Mouse (Mus musculus): ENCODE results near the gene Fiz1. TPM values are rescaled to one million over a fixed set of nuclear protein-coding genes. Genes with fewer than 3 reads are reported as not detected.

Gene Fiz1
- total RNA-seq, 1 experiment from 2014 or later = 32.0 TPM

DNA sequence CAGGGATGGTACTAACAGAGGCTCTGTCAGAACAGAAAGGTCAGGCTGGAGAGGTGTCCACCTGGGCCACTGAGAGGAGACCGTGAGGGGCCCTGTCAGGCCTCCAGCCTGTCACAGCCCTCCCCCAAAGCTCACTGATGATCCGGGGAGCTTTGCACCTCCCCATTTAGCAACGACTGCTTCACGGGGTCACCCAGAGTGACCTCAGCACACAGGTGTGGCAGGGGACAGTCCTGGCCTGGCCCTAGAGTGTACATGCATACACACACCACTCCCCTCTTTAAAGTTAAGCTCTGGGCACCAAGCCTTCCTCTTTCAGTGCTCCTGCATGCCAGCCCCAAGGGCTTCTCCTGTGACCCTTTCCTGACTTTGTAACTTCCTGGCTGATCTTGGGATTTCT, 39.0 kb downstream of the Fiz1 start:
- ATAC-seq (replicated peaks in 1 of 2; ENCODE audit: insufficient read depth in 1 of 2, low FRiP score in 2 of 2, low TSS enrichment in 1 of 2, low read depth in 1 of 2, poor library complexity in 2 of 2, severe bottlenecking in 2 of 2) = no peak

GRCm38 (mm10) chr7:4972321-4973047, 42.0 kb downstream of the Fiz1 start:
- peak; percentile 25 to 59; a peak in 2 of 4 replicates for ATAC-seq (replicated peaks in 1 of 2; ENCODE audit: insufficient read depth in 1 of 2, low FRiP score in 2 of 2, low TSS enrichment in 1 of 2, low read depth in 1 of 2, poor library complexity in 2 of 2, severe bottlenecking in 2 of 2)

DNA sequence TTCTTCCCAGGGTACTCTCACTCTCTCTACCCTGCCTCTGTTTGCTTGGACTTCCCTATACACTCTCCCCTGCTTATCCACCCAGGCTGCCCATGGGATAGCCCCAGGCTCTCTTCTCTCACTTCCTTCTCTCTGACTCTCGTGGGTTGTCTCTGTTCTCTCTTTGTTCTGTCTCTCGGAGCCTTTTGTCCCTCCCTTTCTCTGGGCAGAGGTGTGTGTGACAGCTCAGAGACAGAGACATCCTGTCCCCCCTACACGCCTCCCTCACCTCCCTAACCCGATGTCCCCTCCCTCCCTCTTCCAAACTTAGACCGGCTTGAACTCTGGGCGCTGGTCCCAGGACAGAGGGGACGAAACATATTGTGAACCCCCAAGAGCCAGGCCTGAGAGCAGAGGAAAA, 42.8 kb downstream of the Fiz1 start:
- ATAC-seq (replicated peaks in 1 of 2; ENCODE audit: insufficient read depth in 1 of 2, low FRiP score in 2 of 2, low TSS enrichment in 1 of 2, low read depth in 1 of 2, poor library complexity in 2 of 2, severe bottlenecking in 2 of 2) = no peak

DNA sequence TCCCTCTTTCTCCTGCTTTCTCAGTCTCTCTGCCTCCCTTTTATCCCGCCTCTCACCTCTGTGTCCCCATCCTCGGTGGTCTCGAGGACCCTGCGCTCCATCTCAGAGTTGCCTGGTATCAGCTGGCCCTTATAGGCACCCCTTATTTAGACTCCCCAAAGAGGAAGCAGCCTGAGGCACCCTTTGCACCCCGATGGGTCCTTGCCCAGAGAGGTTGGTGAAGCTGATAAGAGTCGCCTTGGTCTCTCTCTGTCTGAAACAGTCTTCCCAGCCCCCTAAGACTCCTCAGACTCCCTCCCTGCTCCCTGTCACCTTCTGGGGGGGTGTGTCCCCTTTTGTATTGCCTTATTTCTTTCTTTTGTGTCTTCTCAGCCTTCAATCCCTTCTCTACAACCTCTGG, 43.4 kb downstream of the Fiz1 start, which contains the start of gene Sbk3:
Sbk3 (minus strand) TSS at position 101 of the 400 bp plus-strand sequence.
- ATAC-seq (replicated peaks in 1 of 2; ENCODE audit: insufficient read depth in 1 of 2, low FRiP score in 2 of 2, low TSS enrichment in 1 of 2, low read depth in 1 of 2, poor library complexity in 2 of 2, severe bottlenecking in 2 of 2) = no peak

GRCm38 (mm10) chr7:4964988-4965387, 49.5 kb downstream of the Fiz1 start:
- ATAC-seq (replicated peaks in 1 of 2; ENCODE audit: insufficient read depth in 1 of 2, low FRiP score in 2 of 2, low TSS enrichment in 1 of 2, low read depth in 1 of 2, poor library complexity in 2 of 2, severe bottlenecking in 2 of 2) = no peak

- peak; percentile 93 to 98 for ATAC-seq (replicated peaks in 1 of 2; ENCODE audit: insufficient read depth in 1 of 2, low FRiP score in 2 of 2, low TSS enrichment in 1 of 2, low read depth in 1 of 2, poor library complexity in 2 of 2, severe bottlenecking in 2 of 2)
Observed at GRCm38 (mm10) chr7:4964272-4964671, 50.2 kb downstream of the Fiz1 start, which contains the start of gene Sbk2. Gene Sbk2, minus strand, starts transcription at chr7:4964406.

DNA sequence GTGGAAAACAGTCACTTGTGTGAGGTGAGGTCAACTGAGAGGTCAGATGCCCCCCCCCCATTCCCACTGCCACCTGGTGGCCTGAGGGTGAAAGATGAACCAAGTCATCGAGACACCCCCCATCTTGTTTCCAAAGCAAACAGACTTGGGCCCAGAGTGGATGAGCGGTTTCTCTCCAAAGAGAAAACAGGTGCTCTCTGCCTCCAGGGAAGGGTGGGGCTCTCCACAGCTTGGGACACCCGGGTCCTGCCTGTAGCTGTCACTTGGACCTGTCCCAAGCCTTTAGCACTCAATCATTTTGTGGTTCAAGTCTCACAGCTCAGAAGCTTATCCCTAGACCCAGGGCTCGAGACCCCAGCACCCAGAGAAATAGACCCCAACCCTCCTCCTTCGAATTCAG, 51.0 kb downstream of the Fiz1 start:
- no peak for ATAC-seq (replicated peaks in 1 of 2; ENCODE audit: insufficient read depth in 1 of 2, low FRiP score in 2 of 2, low TSS enrichment in 1 of 2, low read depth in 1 of 2, poor library complexity in 2 of 2, severe bottlenecking in 2 of 2)

- no peak for ATAC-seq (replicated peaks in 1 of 2; ENCODE audit: insufficient read depth in 1 of 2, low FRiP score in 2 of 2, low TSS enrichment in 1 of 2, low read depth in 1 of 2, poor library complexity in 2 of 2, severe bottlenecking in 2 of 2)
Observed at GRCm38 (mm10) chr7:4957361-4957760, 57.1 kb downstream of the Fiz1 start.

Other genes starting within 250 kb of the Fiz1 start
- not detected in 2 replicates for gene Fam71e2, start 243.4 kb downstream of the Fiz1 start, total RNA-seq (2017)
- 0.25 and 0.74 TPM in 2 replicates for gene Il11, start 231.8 kb downstream of the Fiz1 start, total RNA-seq (2017)
- gene Tmem190, start 231.8 kb downstream of the Fiz1 start, total RNA-seq (2017) = 1.3 TPM in 1 of 2 replicates, not detected in the other
- 9.3 and 19.0 TPM in 2 replicates for gene Tmem238, start 225.0 kb downstream of the Fiz1 start, total RNA-seq (2017)
- 736 and 741 TPM in 2 replicates for gene Rpl28, start 221.8 kb downstream of the Fiz1 start, total RNA-seq (2017)
- gene Ube2s, start 202.1 kb downstream of the Fiz1 start, total RNA-seq (2017) = 137 and 174 TPM in 2 replicates
- 0.06 and 0.45 TPM in 2 replicates for gene Shisa7, start 170.0 kb downstream of the Fiz1 start, total RNA-seq (2017)
- 59.8 and 69.7 TPM in 2 replicates for gene Isoc2b, start 144.4 kb downstream of the Fiz1 start, total RNA-seq (2017)
- gene Isoc2a, start 137.5 kb downstream of the Fiz1 start, total RNA-seq (2017) = 7.1 and 9.0 TPM in 2 replicates
- not detected in 2 replicates for gene Gm36210, start 108.2 kb downstream of the Fiz1 start, total RNA-seq (2017)
- gene Zfp628, start 99.5 kb downstream of the Fiz1 start, total RNA-seq (2017) = 2.2 and 3.2 TPM in 2 replicates
- not detected in 2 replicates for gene Nat14, start 92.7 kb downstream of the Fiz1 start, total RNA-seq (2017)
- gene Ssc5d, start 88.9 kb downstream of the Fiz1 start, total RNA-seq (2017) = not detected in 2 replicates
- gene Sbk2, start 50.3 kb downstream of the Fiz1 start, total RNA-seq (2017) = not detected in 2 replicates
- not detected in 2 replicates for gene Sbk3, start 43.5 kb downstream of the Fiz1 start, total RNA-seq (2017)
- gene Zfp579, start 18.5 kb downstream of the Fiz1 start, total RNA-seq (2017) = 5.7 and 6.6 TPM in 2 replicates
- 3.0 and 12.6 TPM in 2 replicates for gene Zfp524, start 282 bp downstream of the Fiz1 start, total RNA-seq (2017)
- gene Gm44973, start 799 bp upstream of the Fiz1 start, total RNA-seq (2017) = 0.31 TPM in 1 of 2 replicates, not detected in the other
- 13.9 and 14.0 TPM in 2 replicates for gene Zfp865, start 5.7 kb upstream of the Fiz1 start, total RNA-seq (2017)
- gene Ccdc106, start 5.9 kb upstream of the Fiz1 start, total RNA-seq (2017) = not detected in 2 replicates
- 1.3 TPM in 1 of 2 replicates, not detected in the other for gene 4632433K11Rik, start 19.4 kb upstream of the Fiz1 start, total RNA-seq (2017)
- gene Zfp784, start 23.7 kb upstream of the Fiz1 start, total RNA-seq (2017) = 3.9 and 5.9 TPM in 2 replicates
- gene Zfp580, start 36.8 kb upstream of the Fiz1 start, total RNA-seq (2017) = 2.1 and 2.4 TPM in 2 replicates
- 229 and 261 TPM in 2 replicates for gene U2af2, start 47.4 kb upstream of the Fiz1 start, total RNA-seq (2017)
- 25.7 and 38.2 TPM in 2 replicates for gene Epn1, start 65.5 kb upstream of the Fiz1 start, total RNA-seq (2017)
- gene Rfpl4, start 102.3 kb upstream of the Fiz1 start, total RNA-seq (2017) = not detected in 2 replicates
- not detected in 2 replicates for gene Rasl2-9, start 111.3 kb upstream of the Fiz1 start, total RNA-seq (2017)
- gene Vmn1r55, start 135.0 kb upstream of the Fiz1 start, total RNA-seq (2017) = not detected in 2 replicates
- not detected in 2 replicates for gene Vmn1r56, start 182.1 kb upstream of the Fiz1 start, total RNA-seq (2017)
- gene Vmn1r57, start 203.8 kb upstream of the Fiz1 start, total RNA-seq (2017) = not detected in 2 replicates